Mouse (Mus musculus) cerebellum, adult 2 months (tissue): Measurements from ENCODE around the gene Cers6.

Experiments used
- CTCF ChIP-seq: fragments of 200-500 bp; IDR thresholded peaks from 2 replicates; pipeline ENCODE4 v1.5.1; 2011; ENCODE audit warnings: low read depth, mild to moderate bottlenecking, control low read depth, low read length, moderate library complexity, borderline replicate concordance; ENCODE audit not compliant: insufficient read depth
- POLR2A ChIP-seq: fragments of 200-500 bp; IDR thresholded peaks from 2 replicates; pipeline ENCODE4 v1.6.1; 2011; ENCODE audit warnings: low read length, control low read depth, borderline replicate concordance; ENCODE audit not compliant: insufficient read depth

DNA sequence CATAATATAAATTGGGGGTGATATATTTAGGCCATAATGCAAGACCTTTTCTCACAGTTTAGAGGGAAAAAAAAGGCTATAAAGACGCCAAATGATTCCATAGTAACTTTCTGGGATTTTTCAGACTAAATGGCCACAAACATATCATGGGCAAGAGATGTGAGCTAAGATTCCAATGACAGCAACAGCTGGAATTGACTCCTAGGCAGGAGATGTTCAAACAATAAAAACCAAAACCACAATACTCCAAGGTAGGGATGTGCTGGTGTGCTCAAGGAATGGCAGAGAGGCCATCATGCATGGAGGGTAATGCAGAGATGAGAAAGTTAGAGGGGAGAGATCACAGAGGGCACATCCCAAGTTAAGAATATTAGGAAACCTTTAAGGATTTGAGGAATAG lies 257.8 kb downstream of the Cers6 start:
- TF ChIP-seq CTCF (no peak), POLR2A (no peak)
